8 mouse cellular contexts compared by ENCODE assay signal in the genomic region with DNA sequence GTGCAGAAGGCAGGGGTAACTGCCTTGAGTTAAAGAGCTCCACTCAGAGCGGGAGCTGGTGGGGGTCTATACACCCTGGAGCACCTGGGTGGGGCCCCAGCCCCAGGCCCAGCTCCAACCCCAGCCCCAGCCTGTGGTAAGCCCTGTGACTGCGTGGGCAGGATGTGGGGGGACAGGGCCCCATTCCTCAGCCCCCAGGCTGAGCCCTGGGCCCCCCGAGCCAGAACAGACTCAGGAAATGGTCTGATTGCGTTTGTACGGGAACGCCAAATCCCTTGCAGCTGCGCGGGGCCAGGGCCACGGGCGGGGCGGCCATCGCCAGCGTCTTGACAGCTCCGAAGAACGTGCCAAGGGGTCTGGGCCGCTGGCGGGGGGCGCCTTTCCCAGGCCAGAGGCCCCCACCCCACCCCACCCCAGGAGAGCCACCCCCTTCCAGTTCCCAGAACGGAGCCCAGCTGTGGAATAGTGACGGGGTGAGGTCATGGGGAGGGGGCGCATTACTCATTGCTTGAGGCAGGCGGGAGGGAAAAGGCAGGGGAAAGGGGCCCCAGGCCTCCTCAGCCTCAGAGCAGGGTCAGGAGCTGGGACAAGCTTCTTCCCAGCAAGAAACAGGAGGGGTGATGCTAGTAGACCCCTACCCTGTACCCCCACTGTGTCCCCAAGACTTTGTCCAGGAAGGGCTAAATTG. TPM values are rescaled to one million over a fixed set of nuclear protein-coding genes. Genes with fewer than 3 reads are reported as not detected.
DNase-seq lines count a peak whose midpoint lies in the region; ATAC-seq and TF ChIP-seq lines count a peak whose summit lies in the region.

No protein-coding gene starts in this region.

- peak; percentile 77 for ATAC-seq in lung, embryonic 16.5 days (ENCODE audit: low read depth)
- peak; percentile 74 for ATAC-seq in heart, embryonic 16.5 days (replicated peaks; ENCODE audit: extremely low read depth, insufficient read depth, low FRiP score)
- ATAC-seq in liver, embryonic 13.5 days (ENCODE audit: low read depth): peak; percentile 24
- no peak for ATAC-seq in frontal cortex, adult (ENCODE audit: low TSS enrichment)

- 2% methylated on average over 22 of the region's 22 CpGs for WGBS in lung, embryonic 16.5 days
- 16% methylated on average over 22 of the region's 22 CpGs for WGBS in lung, adult 2 months
- WGBS in heart, embryonic 16.5 days: 4% methylated on average over 22 of the region's 22 CpGs
- 11% methylated on average over 22 of the region's 22 CpGs for WGBS in liver, embryonic 13.5 days (ENCODE audit: insufficient replicate concordance)

- peak overlapping the region; percentile 95 for H3K27ac ChIP-seq in lung, embryonic 16.5 days (ENCODE audit: low read length)
- peak overlapping the region; percentile 86 for H3K27ac ChIP-seq in heart, embryonic 16.5 days (ENCODE audit: low read length)
- H3K27ac ChIP-seq in liver, embryonic 13.5 days: peak overlapping the region; percentile 73

- H3K9me3 ChIP-seq in lung, embryonic 16.5 days (ENCODE audit: control insufficient read depth, low read length): no peaks in the 10 kb centered on the region
- H3K9me3 ChIP-seq in heart, embryonic 16.5 days (replicated peaks; ENCODE audit: control insufficient read depth, low read length): no peaks in the 10 kb centered on the region
- no peaks in the 10 kb centered on the region for H3K9me3 ChIP-seq in liver, embryonic 13.5 days (replicated peaks)

- TF ChIP-seq CTCF in lung, adult 2 months (IDR thresholded peaks at IDR 0.05; ENCODE audit: insufficient read depth, low read length): no peak

- peak overlapping the region; percentile 75 for H3K9ac ChIP-seq in lung, embryonic 16.5 days (ENCODE audit: low read length)
- peak overlapping the region; percentile 82 for H3K9ac ChIP-seq in heart, embryonic 16.5 days (ENCODE audit: low read length)
- H3K9ac ChIP-seq in liver, embryonic 13.5 days: peak overlapping the region; percentile 39; the same call in 1 of the 2 replicates

- no peak for TF ChIP-seq POLR2A in lung, adult 2 months (IDR thresholded peaks at IDR 0.05; ENCODE audit: borderline replicate concordance, extremely low read depth, low read depth, low read length)

- H3K36me3 ChIP-seq in lung, embryonic 16.5 days (ENCODE audit: control insufficient read depth, insufficient read depth, low read length): peaks cover 2% of the 10 kb centered on the region
- H3K36me3 ChIP-seq in heart, embryonic 16.5 days (ENCODE audit: control insufficient read depth, insufficient read depth): no peaks in the 10 kb centered on the region
- no peaks in the 10 kb centered on the region for H3K36me3 ChIP-seq in liver, embryonic 13.5 days

- peaks cover 30% of the 10 kb centered on the region for H3K4me1 ChIP-seq in lung, embryonic 16.5 days (replicated peaks; ENCODE audit: control insufficient read depth, insufficient read depth, low read length)
- H3K4me1 ChIP-seq in lung, adult 2 months (ENCODE audit: control insufficient read depth, insufficient read depth, low read length): no peaks in the 10 kb centered on the region
- H3K4me1 ChIP-seq in heart, embryonic 16.5 days (ENCODE audit: control insufficient read depth, insufficient read depth, low read length): peaks cover 54% of the 10 kb centered on the region
- peaks cover 16% of the 10 kb centered on the region for H3K4me1 ChIP-seq in liver, embryonic 13.5 days (replicated peaks)

- H3K4me3 ChIP-seq in lung, embryonic 16.5 days (ENCODE audit: low read length): peak overlapping the region; percentile 35
- no peak overlapping the region for H3K4me3 ChIP-seq in lung, adult 2 months (replicated peaks; ENCODE audit: extremely low read depth, low read depth, low read length)
- peak overlapping the region; percentile 32 for H3K4me3 ChIP-seq in heart, embryonic 16.5 days (ENCODE audit: low read length)
- H3K4me3 ChIP-seq in liver, embryonic 13.5 days (replicated peaks): no peak overlapping the region

- peak overlapping the region; percentile 61 for H3K4me2 ChIP-seq in lung, embryonic 16.5 days (ENCODE audit: low read depth, low read length)
- peak overlapping the region; percentile 60 for H3K4me2 ChIP-seq in heart, embryonic 16.5 days (ENCODE audit: low read depth, low read length)
- peak overlapping the region; percentile 41 for H3K4me2 ChIP-seq in liver, embryonic 13.5 days

- H3K27me3 ChIP-seq in lung, embryonic 16.5 days (ENCODE audit: control insufficient read depth, insufficient read depth, low read depth, low read length): no peaks in the 10 kb centered on the region
- no peaks in the 10 kb centered on the region for H3K27me3 ChIP-seq in heart, embryonic 16.5 days (ENCODE audit: control insufficient read depth, insufficient read depth, low read length)
- peaks cover 8% of the 10 kb centered on the region; the same call in 1 of the 2 replicates for H3K27me3 ChIP-seq in liver, embryonic 13.5 days

- no peak for DNase-seq in lung, adult 2 months
- DNase-seq in fibroblast of lung, adult 2 months (ENCODE audit: low read depth): peak; percentile 69
- DNase-seq in liver, embryonic 13.5 days: no peak
- peak; percentile 56 for DNase-seq in retina, embryonic 14.5 days (ENCODE audit: low spot score)
- no peak for DNase-seq in cerebellum, postnatal 4 days (ENCODE audit: low spot score in 2 of 2)

RNA-seq across cellular contexts. Expression of a gene that starts 16.9 kb away (rescaled TPM):
- polyA plus RNA-seq in lung, embryonic 16.5 days (2015; fragmentation: Nextera tagmentation; extraction: Ambion mirVana): 17.9 and 50.7 TPM in 2 replicates
- 4.1 and 64.7 TPM in 2 replicates for polyA plus RNA-seq in lung, adult 2 months (2012; rRNA removed)
- 5.3 and 17.1 TPM in 2 replicates for polyA plus RNA-seq in heart, embryonic 16.5 days (2015; fragmentation: Nextera tagmentation; extraction: Ambion mirVana)
- polyA plus RNA-seq in liver, embryonic 13.5 days (2015; fragmentation: Nextera tagmentation; extraction: Ambion mirVana): 1.6 and 2.6 TPM in 2 replicates

RNA-seq across cellular contexts. Expression of a gene that starts 21.1 kb away (rescaled TPM):
- 110 and 118 TPM in 2 replicates for polyA plus RNA-seq in lung, embryonic 16.5 days (2015; fragmentation: Nextera tagmentation; extraction: Ambion mirVana)
- 131 and 188 TPM in 2 replicates for polyA plus RNA-seq in lung, adult 2 months (2012; rRNA removed)
- polyA plus RNA-seq in heart, embryonic 16.5 days (2015; fragmentation: Nextera tagmentation; extraction: Ambion mirVana): 73.5 and 83.5 TPM in 2 replicates
- 14.2 and 15.5 TPM in 2 replicates for polyA plus RNA-seq in liver, embryonic 13.5 days (2015; fragmentation: Nextera tagmentation; extraction: Ambion mirVana)

RNA-seq across cellular contexts. Expression of a gene that starts 40.1 kb away (rescaled TPM):
- 17.6 and 61.1 TPM in 2 replicates for polyA plus RNA-seq in lung, embryonic 16.5 days (2015; fragmentation: Nextera tagmentation; extraction: Ambion mirVana)
- 3.1 and 223 TPM in 2 replicates for polyA plus RNA-seq in lung, adult 2 months (2012; rRNA removed)
- 14.1 and 27.0 TPM in 2 replicates for polyA plus RNA-seq in heart, embryonic 16.5 days (2015; fragmentation: Nextera tagmentation; extraction: Ambion mirVana)
- polyA plus RNA-seq in liver, embryonic 13.5 days (2015; fragmentation: Nextera tagmentation; extraction: Ambion mirVana): 3.4 and 4.3 TPM in 2 replicates

RNA-seq across cellular contexts. Expression of a gene that starts 47.1 kb away (rescaled TPM):
- 0.48 and 1.2 TPM in 2 replicates for polyA plus RNA-seq in lung, embryonic 16.5 days (2015; fragmentation: Nextera tagmentation; extraction: Ambion mirVana)
- polyA plus RNA-seq in lung, adult 2 months (2012; rRNA removed): 0.19 and 8.6 TPM in 2 replicates
- polyA plus RNA-seq in heart, embryonic 16.5 days (2015; fragmentation: Nextera tagmentation; extraction: Ambion mirVana): 0.17 and 0.32 TPM in 2 replicates
- polyA plus RNA-seq in liver, embryonic 13.5 days (2015; fragmentation: Nextera tagmentation; extraction: Ambion mirVana): not detected in 2 replicates

RNA-seq across cellular contexts. Expression of a gene that starts 50.8 kb away (rescaled TPM):
- polyA plus RNA-seq in lung, embryonic 16.5 days (2015; fragmentation: Nextera tagmentation; extraction: Ambion mirVana): 17.2 and 22.4 TPM in 2 replicates
- polyA plus RNA-seq in lung, adult 2 months (2012; rRNA removed): 8.0 and 10.3 TPM in 2 replicates
- 14.2 and 20.0 TPM in 2 replicates for polyA plus RNA-seq in heart, embryonic 16.5 days (2015; fragmentation: Nextera tagmentation; extraction: Ambion mirVana)
- polyA plus RNA-seq in liver, embryonic 13.5 days (2015; fragmentation: Nextera tagmentation; extraction: Ambion mirVana): 11.3 and 12.2 TPM in 2 replicates

Comparison
In these comparisons a context has a peak if more than half of its experiments do, and no peak if none do; other contexts are left out.
1. H3K4me3 ChIP-seq: peak in lung, embryonic 16.5 days (single experiment) and heart, embryonic 16.5 days (single experiment); none in lung, adult 2 months (single experiment) and liver, embryonic 13.5 days (single experiment).
2. DNase-seq: peak in fibroblast of lung, adult 2 months (single experiment) and retina, embryonic 14.5 days (single experiment); none in lung, adult 2 months (single experiment), liver, embryonic 13.5 days (single experiment) and cerebellum, postnatal 4 days (0 of 2).
3. Peak in every context shown above with its lines, with median percentiles within 50 percentile points of each other: H3K27ac ChIP-seq, H3K4me2 ChIP-seq and H3K9ac ChIP-seq.